Mouse (Mus musculus) v-Abl transformed pro-B cells (cell line): Measurements from ENCODE around the gene Fads6.

Experiments used
- in situ Hi-C, 2 experiments: fragments of 400-800 bp; cut with MboI; formaldehyde crosslinking; loops; one replicate each; pipeline ENCODE4 v1.15.1; 2025; ENCODE audit not compliant: unreplicated experiment in 2 of 2

Fads6 gene

DNA sequence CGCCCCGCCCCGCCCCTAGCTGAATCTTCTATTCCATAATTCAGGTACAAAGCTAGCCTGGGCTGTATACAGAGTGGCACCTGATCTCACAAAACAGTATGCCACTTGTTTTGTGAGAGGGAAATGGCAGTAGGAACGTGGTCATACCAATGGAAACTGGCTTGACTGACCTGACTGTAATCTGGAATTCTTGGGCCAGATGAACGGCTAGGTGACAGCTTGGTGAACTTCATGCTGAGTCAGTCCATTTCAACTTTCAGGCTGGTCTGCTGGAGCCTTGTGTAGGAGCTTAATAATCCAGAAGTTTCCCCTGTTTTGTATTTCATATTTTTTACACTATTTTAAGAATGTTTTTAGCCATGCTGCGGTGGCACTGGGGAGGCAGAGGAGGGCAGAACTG lies 19.3 kb downstream of the Fads6 start:
- in situ Hi-C loops, result loop anchor here in 1 of 2 experiments (10.0 kb wide), 1 partner anchor 183 kb away; the partner anchor contains the start of gene Rab37

DNA sequence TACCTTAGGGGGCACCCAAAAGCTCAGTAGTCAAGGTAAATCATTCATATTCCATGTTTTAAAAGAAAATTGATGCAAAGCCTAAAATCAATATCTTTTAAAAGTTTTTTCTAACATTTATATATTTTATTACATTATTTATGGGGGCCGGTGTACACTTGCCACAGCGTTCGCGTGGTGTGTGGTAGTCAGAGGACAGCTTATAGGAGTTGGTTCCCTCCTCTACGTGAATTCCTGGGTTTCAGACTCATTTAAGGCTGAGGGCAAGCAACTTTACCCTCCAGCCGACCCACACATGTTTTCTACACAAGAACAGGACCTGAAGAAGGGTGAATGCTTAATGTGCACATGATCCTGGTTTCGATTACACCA lies 19.9 kb downstream of the Fads6 start:
- in situ Hi-C loops, result loop anchor here in 1 of 2 experiments (10.0 kb wide), 1 partner anchor 183 kb away; the partner anchor contains the start of gene Rab37

DNA sequence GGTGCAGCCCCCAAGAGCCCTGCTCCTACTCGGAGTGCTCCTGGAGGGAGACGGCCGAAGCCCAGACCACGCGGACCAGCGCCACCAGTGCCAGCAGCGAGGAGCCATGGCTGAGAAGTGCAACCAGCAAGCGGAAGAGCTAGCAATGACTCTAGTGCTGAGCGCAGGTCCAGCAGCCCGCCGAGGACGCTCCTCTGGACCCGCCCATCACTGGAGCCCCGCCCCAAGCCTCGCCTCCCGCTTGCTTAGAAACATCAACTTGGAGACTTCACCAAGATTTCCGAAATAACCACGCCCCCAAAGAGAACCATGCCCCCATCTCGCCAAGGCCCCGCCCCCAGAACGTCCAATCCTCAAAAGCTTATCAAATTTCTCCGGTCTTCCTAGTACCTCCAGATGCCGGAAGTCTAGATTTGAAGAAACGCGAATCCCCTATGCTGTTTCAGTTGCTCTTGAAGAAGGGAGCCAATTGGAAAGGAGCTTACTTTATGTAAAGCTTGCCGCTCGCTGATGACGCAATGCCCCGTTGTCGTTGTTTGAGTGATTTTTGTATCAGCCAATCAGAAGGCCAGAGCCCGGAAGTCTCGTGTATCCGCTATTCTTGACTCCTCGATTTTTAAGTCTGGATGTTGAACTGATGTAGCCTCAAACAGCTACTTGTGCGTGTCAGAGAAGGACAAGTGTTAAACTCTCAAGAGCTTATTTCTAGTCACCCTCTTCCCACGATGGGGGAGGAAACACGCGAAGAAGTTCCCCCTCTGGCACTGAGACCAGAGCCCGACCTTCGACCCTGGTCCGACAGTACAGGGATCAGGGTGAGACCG lies 20.5 kb downstream of the Fads6 start, which contains the start of gene Fdxr:
TSS of gene Fdxr (minus strand) at position 271 of the 824 bp plus-strand sequence.
- in situ Hi-C loops, result loop anchor here in 1 of 2 experiments (10.0 kb wide), 1 partner anchor 182 kb away; the partner anchor contains the start of gene Rab37

DNA sequence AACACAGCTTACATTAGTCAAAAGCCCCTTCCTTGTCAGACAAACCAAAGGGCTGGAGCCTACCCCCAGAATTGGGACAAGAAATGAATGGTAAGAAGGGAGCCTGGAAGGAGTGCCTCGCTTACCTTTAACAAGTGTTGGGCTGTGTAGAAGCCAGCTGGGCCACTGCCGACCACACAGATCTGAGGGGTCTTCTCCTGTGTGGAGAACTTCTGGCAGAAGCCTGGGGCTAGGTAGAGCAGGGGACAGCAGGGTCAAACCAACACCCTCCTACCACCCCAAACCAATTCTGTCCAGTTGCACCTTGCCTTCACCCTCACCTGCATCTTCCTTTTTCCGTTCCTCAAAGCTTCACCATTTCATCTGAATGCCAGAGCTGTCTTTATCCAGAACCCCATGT lies 21.5 kb downstream of the Fads6 start:
- in situ Hi-C loops, result loop anchor here in 1 of 2 experiments (10.0 kb wide), 1 partner anchor 181 kb away; the partner anchor contains the start of gene Rab37

DNA sequence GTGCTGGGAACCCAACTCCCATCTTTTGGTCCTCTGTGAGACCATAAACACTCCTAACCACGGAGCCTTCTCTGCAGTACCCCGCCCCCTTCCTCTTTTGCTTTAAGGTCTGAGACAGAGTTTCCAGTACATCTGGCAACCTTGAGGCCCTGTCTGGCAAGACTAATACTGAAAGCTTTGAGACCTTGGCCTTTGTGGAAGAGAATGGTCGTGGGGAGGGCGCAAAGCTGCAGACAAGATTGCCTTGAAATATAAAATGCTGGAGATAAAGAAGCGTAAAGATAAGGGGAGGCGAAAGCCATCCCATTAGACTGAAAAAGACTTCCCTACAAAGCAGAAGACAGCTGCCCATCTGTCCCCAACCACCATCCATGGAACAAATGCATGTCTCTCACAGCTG lies 22.0 kb downstream of the Fads6 start:
- in situ Hi-C loops, result loop anchor here in 1 of 2 experiments (10.0 kb wide), 1 partner anchor 181 kb away; the partner anchor contains the start of gene Rab37

DNA sequence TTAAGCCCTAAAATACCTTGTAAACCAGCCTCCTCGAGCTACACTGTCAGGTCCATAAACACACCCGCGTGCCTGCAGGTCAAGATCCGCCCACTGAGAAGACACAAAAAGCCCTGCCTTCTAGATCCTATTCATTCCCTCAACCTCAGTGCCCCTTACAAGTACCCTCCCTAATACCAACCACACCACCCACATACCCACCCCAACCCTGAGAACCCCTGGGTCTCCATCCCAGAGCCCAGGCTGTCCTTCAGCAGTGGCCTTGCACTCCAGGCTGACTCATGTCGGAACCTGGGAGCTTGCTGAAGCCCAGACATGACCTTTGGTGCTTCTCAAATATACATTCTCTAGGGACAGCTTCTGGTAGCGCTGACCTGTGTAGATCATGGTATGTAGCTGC lies 22.7 kb downstream of the Fads6 start:
- in situ Hi-C loops, result loop anchor here (5.0 to 25.0 kb wide), 4 partner anchors 72 to 192 kb away; partner anchors contain the start of genes Rab37 (in 1 of the 2) and Slc9a3r1 (in 1 of the 2)

DNA sequence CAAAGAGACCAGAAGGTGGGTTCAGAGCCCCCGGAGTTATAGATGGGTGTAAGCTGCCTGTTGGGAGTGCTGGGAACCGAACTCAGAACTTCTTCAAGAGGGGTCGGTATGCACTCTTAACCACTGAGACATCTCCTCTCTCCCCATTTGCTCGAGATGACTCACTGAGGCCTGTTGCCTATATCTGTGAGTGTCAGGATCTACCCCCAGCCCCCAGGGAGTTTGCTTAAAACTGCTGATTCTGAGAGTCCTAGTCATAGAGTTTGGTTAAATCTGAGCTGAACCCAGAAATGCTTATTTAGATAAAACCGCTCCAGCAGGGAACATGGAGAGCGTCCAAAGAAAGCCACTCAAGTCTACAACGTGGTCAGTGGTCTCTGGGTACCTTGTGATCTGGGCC lies 23.3 kb downstream of the Fads6 start:
- in situ Hi-C loops, result loop anchor here (5.0 to 25.0 kb wide), 4 partner anchors 72 to 192 kb away; partner anchors contain the start of genes Rab37 (in 1 of the 2) and Slc9a3r1 (in 1 of the 2)

DNA sequence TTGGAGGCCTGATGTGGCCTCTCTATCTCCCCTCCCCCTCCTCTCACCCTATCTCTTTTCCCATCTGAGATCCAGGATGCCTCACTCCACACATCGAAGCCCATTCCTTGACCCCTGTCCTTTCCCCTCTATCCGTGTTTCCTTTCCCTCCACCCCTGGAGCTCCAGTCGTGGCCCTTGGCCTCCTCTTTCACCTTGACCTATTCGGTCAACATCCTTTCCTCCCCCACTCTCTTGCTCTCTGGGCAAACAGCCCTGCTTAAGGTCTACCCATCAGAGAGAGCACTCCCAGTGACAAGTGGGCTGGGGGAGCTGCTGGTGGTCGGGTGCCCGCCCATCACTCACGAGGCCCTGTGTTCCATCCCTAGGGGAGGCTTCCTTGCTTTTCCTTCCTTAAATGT lies 23.7 kb downstream of the Fads6 start:
- in situ Hi-C loops, result loop anchor here (5.0 to 25.0 kb wide), 4 partner anchors 71 to 191 kb away; partner anchors contain the start of genes Rab37 (in 1 of the 2) and Slc9a3r1 (in 1 of the 2)

DNA sequence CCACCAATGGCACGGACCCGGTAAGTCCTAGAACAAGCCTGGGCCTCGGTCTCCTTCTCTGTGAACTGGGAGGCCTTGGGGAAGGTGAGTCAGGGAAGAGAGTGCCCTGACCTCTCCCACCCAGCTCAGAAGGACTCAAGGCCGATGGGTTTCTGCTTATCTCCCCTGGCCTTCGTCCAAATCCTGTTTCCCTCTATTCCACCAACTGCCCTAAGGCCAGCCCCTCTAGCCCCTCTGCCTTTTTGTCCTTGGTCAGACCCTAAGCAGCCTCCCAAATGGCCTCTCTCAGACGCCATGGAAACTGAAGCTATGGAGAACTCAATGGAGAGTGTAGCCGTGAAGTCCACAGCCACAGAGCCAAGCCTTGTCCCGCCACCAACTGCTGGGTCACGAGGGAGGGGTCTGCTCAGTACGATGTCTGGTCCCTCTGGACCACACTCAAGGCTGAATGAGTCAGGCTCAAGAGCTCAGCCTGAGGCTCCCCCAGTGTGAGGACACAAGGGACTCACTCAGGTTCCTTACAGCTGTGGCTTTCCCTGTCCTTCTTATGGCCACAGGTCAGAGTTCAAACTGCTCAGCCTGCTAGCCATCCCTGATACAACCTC lies 24.5 kb downstream of the Fads6 start:
- in situ Hi-C loops, result loop anchor here (5.0 to 25.0 kb wide), 4 partner anchors 71 to 191 kb away; partner anchors contain the start of genes Rab37 (in 1 of the 2) and Slc9a3r1 (in 1 of the 2)

DNA sequence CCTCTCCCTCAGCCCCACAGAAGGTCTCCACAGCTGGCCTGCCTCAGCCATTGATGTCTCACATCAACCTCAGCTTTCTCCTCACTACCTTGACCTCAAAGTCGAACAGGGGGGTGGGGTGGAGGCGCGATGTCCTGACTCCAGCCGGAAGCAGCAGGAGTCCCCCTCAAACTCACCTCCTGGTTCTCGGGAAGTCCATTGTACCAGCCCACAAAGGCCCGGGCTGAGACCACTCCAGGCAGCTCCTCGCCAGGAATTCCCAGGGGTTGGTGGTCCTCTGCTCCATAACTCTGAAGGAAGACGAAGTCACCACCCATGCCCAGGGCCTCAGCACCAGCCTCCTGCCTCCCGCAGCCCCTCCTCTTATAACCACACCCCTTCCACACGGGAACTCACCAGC lies 26.0 kb downstream of the Fads6 start:
- in situ Hi-C loops, result loop anchor here (5.0 to 25.0 kb wide), 4 partner anchors 69 to 189 kb away; partner anchors contain the start of genes Rab37 (in 1 of the 2) and Slc9a3r1 (in 1 of the 2)

DNA sequence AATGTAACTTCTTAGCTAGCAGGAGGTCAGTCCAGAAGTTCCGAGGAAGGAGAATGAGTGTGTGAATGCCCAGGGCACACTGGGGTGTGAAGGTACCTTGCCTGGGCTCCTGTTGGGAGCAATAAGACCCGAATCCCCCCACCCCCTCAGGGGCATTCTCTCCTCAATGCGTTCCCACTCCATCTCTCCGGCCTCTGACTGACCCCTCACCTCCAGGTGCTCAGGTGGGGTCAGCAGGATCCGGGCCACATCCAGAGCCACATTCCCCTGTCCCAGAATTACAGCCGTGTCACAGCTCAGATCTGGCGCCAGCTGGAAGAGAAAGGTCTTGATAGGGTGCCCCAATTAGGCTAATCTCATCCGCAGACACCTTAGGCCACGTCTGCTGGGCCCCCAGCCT lies 26.4 kb downstream of the Fads6 start:
- in situ Hi-C loops, result loop anchor here (5.0 to 25.0 kb wide), 4 partner anchors 69 to 189 kb away; partner anchors contain the start of genes Rab37 (in 1 of the 2) and Slc9a3r1 (in 1 of the 2)

DNA sequence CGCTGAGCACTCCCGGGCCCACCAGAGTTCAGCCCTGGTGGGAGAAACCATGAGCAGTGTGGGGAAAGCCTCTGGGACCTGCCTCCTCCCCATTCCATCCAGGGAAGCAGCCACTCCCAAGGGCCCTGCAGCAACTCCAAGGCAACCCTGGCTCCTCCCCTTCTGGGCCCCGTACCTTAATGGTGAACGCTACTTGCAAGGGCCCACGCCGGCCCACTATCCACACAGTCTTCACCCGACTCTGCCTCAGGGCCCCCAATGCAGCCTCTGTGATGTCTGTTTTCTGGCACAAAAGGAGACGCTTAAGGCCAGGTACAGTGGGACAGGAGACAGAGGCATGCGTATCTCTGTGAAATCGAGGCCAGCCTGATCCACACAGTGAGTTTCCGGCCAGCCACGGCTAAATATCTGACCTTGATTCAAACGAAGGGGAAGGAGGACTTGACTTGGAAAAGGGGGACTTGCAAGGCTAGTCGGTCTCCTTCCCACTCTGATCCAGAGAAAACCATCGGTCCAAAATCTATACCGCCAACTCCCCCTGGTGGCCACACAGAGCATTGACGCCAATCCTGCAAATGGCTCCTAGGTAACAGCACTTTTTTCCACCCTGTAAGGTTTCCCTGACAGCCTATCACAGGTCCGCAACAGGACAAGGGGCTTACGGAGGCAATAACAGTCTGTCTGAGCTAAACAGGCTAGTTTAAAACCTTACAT lies 27.2 kb downstream of the Fads6 start:
- in situ Hi-C loops, result loop anchor here (5.0 to 25.0 kb wide), 4 partner anchors 68 to 188 kb away; partner anchors contain the start of genes Rab37 (in 1 of the 2) and Slc9a3r1 (in 1 of the 2)

DNA sequence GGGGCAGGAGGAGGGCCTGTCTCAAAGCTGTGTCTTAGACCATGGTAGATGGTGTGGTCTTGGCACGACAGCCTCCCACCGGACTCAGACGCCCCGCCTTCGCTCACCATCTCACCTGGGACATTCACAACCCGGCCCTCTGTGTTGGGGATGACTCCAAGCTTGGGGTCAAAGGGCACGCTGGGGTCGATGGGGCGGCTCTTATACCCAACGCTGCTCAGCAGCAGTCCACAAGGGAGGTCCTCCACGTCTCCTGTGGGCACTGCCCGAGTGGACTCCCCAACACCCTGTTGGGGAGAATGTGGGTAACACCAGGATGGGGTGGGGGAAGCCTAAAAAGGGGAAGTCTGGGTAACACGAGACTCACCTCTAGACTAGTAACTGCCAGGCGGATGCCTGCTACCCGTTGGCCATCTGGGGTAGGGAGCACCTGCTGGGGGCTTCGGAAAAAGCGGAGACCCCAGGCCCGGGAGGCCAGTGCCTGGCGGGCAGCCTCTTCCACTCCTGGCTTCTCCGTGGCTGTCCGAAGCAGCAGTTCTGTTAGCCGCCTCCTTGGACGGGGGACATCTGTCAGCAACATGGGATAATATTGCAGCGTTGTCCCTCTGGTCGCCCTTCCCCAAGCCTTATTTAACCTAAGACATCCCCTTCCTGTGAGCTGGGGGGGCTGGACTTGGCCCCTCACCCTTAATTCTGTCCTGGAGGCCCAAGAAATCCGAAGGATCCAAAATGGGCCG lies 28.0 kb downstream of the Fads6 start:
- in situ Hi-C loops, result loop anchor here (5.0 to 25.0 kb wide), 5 partner anchors 37 to 187 kb away; partner anchors contain the start of genes Rab37 (in 1 of the 2) and Slc9a3r1 (in 1 of the 2)

DNA sequence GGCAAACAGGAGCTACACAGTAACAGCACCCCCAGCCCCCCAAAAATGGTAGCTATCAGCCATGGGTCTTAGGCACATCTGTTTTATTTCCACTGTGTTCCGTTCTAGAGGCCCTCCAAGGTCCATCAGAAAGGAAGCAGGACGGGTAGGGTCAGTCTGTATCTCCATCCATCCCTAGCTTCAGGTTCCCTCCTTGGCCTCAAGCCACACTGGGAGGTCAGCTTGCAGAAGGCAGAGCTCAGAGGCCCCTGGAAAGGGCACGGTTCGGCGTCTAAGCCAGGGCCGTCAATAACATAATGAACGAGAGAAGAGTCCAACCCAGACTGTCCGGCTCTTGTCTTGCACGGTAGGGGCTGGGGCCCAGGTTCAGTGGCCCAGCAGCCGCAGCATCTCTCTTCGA lies 29.5 kb downstream of the Fads6 start:
- in situ Hi-C loops, result loop anchor here (5.0 to 25.0 kb wide), 3 partner anchors 36 to 106 kb away; partner anchors contain the start of gene Slc9a3r1 (in 1 of the 2)

DNA sequence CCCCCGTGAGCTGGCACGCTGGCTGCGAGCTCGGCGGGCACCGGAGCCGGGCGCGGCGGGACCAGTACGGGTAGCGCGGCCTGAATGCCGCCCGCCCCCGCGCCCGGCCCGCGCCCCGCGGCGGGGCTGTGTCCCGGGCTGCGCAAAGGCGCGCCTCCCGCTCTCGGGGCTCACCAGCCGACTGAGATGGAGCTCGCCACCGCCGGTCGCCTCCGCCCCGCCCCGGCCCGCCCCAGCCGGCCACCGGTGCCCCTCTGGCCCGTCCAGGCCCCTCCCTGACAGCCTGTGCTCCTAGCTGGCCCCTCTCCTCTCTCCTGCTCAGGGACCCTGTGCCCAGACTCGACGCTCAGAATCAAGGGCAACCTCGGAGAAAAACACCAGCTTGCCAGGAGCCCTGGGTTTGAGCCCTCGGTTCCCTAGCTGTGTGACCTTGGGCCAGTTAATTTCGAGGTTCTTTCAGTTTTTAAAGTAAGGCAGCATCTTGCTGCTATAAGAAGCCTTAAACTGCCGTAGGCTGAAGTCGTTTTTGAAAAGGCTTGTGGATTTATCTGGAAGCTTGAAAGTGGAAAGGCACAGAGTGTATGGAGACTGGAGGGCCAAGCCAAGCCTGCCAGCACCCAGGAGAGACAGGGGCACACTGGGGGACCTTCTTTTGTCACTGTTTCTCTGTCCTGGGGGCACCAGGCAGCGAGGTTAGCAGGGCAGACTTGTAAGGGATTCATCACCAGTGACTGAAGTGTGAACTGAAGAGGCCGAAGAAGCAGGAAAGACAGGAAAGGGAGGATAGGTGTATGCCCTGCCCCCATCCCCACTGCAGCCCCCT lies 30.2 kb downstream of the Fads6 start, which contains the start of gene Grin2c:
TSS of gene Grin2c (minus strand) at position 183 of the 823 bp plus-strand sequence.
- in situ Hi-C loops, result loop anchor here (5.0 to 25.0 kb wide), 3 partner anchors 35 to 105 kb away; partner anchors contain the start of gene Slc9a3r1 (in 1 of the 2)

DNA sequence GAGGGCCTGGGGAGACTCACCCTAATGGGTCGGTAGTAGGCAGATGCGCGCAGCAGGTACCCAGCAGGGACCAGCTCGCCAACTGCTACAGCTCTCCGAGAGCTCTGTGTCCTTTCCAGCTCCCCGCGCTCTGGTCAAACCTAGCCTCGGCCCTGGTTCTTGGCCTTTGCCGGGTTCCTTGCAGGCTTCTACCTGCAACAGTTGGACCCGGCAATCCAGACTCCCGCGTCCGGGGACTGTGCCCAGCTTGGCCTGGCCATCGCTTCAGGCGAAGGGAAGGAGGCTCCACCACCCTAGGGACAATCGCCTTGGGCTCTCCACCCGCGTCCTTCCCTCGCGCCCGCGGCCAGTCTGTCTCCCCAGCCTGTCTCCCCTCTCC lies 31.1 kb downstream of the Fads6 start:
- in situ Hi-C loops, result loop anchor here (5.0 to 25.0 kb wide), 3 partner anchors 34 to 104 kb away; partner anchors contain the start of gene Slc9a3r1 (in 1 of the 2)

DNA sequence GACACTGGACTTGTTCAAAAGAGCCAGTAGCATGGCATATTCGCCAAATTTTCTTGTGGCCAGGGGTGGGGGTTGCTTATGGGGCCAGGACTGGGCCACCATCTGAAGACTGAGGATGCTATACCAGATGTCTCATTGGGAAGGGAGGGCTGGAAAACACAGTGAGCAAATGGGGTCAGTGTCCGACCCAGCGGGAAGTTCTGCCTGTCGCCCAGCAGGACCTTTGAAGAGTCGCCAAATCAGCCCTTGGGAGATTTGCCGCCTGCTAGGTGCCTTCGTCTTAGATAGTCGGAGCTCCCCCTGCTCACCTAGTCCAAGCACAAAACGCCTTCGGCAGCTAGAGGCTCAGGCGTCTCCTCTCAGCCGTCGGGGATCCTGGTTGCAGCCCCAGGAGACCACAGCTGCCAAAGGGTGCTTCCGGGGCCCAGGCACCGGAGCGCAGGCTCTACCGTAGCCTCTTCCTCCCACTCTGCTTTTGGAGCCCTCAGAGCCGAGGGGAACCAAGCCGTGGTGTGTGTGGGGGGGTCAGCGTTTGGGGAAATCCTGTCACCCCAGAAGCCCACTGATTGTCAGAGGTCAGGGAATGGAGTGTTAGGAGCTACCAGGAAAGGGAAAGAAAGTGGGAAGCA lies 31.6 kb downstream of the Fads6 start:
- in situ Hi-C loops, result loop anchor here (5.0 to 25.0 kb wide), 3 partner anchors 34 to 104 kb away; partner anchors contain the start of gene Slc9a3r1 (in 1 of the 2)
